Mouse (Mus musculus) retina, adult 2 months (tissue): ENCODE measurements at regions not wholly inside any gene's neighbourhood (a gene's known extent, or its start where the extent isn't known, plus 50 kb on each side); places are given as distances from the start of the nearest gene placed in this dataset.

Experiments
- DNase-seq: peaks from one replicate; pipeline ENCODE4 v3.0.0-alpha.2; 2012; ENCODE audit warnings: low read depth, low spot score

GRCm38 (mm10) chr16:72152920-72153319 is 155.2 kb upstream of the Robo1 start:
- DNase-seq = no peak

GRCm38 (mm10) chr16:72157913-72158312 is 150.2 kb upstream of the Robo1 start:
- no peak for DNase-seq

- DNase-seq = no peak
Observed at GRCm38 (mm10) chr16:72159411-72159810, 148.7 kb upstream of the Robo1 start.

DNA sequence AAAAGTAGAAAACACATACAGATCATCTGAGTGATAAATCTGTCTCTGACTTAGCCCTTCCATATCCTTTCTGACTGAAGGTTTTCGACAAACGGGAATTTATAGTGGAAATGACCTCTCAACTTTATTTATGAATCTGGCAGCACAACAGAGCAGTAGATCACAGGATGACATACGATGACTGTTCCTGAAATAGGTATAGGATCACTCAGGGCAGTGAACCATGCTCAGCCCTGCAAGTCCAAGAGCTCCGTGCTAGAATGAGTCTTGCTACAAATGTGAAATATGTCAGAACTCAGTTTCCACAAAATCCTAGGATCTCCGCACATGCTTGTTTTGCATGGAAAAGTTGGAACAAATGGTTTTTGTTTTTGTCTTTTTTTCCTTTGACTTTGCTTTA is 132.4 kb upstream of the Robo1 start:
- no peak for DNase-seq

- DNase-seq = no peak
Observed at GRCm38 (mm10) chr16:72194320-72194719, 113.8 kb upstream of the Robo1 start.

DNA sequence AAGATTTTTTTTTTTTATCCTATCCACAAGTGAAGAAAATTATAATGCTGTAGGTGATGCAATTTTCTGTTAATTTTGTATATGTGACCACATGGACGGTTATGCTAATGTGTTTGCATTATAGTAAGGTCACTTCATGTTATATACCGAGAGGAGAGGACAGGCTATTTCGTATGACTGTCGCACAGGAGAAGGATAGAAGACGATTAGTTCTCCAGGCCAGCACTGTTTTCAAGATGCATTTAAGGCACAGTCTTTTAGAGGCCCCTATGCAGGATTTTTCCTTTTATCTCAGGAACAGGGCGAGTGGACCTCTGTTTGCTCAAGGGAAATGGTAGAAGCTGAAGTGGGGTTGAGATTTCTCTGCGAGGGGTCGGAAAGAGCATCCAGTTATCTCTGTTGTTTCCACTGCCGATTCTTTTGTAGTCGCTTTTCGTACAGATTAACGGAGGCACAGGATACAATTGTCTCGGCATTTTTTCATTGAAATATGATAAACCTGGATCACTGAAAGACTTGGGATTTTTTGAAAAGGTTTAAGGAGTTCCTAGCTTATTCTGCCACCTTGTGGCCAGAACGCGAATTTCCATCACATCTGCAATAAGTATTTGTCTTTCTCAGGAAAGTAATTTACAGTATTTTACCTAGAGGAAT is 92.6 kb upstream of the Robo1 start:
- peak; percentile 26 for DNase-seq

DNA sequence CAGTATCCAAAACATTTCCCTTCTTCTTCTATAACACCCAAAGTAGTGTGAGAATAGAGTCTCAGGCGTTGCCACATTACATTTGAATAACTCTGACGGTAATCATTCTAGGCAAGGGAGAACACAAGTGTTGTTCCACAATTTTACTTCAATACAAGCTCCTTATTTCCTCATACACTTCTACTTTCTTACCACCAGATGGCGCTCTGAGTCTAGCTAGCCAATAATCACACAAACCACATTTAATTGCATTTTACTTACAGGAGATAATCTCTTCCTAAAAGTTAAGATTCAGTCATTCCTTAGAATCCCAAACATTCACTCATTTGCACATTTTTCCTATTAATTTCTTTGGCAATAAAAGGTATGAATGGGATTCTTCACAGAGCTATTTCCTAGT is 90.1 kb upstream of the Robo1 start:
- DNase-seq = peak; percentile 18

DNA sequence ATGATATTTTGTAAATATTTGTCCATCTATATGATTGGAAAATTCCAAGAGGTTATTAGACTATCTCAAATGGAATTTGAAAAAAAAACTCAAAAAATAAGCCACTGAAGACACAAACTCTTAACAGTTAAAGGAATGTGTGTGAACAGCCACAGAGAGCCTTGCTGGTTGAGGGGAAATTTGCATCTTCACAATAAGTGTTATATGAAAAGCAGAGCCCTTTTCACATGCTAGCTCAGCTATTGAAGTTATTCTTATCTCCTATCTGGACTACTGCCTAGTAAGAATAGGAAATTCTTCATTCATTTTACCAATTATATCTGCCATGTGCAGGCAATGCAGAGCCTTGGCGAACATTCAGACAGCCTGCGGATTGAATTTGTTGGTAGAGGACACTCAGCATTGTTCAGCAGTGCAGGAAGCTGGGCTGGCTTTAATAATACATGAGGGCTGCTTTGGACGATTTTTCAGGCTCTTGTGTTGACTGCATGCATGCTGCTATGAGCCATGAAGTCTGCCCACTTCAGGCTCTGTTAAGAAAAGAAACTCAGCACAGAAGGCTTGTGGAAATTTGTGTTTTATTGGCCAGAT is 86.1 kb upstream of the Robo1 start:
- no peak for DNase-seq

GRCm38 (mm10) chr16:72223860-72224259 is 84.2 kb upstream of the Robo1 start:
- DNase-seq = no peak

GRCm38 (mm10) chr16:72225157-72225880 is 82.8 kb upstream of the Robo1 start:
- DNase-seq = no peak

DNA sequence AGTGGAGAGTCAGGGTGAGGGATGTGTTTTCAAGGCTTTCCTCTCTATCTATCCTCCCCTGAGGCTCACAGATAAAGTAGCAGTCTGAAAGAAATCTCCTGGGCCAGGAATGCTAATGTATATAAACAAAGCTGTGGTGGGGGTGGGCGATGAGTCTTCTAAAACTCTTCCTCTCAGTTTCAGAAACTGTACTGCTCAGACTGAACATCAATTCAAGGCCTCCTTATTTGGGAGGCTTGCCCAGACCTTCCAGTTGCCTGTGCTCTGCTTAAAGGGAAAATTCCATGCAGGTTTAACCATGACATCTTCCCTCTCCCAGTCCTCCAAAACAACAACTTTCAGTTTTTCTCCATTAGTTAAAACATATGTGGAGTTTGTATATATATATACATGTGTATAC is 73.7 kb upstream of the Robo1 start:
- no peak for DNase-seq

- no peak for DNase-seq
Observed at GRCm38 (mm10) chr16:72239631-72240030, 68.5 kb upstream of the Robo1 start.

DNA sequence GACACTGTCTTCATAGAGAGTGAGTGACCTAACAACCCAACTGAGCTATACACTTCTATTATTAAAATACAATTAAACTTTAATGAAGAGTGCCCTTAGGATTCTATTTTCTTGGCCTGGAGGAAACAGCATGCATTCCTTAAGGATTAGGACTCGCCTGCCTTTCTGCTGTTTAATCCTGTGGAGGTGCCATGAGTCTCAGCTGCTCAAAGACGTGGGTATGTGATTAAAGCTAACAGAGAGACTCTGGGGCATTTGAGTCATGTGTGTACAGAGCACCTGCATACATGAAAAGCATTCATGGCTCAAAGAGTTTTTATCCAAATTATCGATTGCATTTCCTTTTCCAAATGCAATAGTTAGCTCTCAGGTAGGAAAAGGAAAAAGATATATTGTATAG is 51.7 kb upstream of the Robo1 start:
- DNase-seq = no peak
